Mouse (Mus musculus): ENCODE measurements around the gene Hspa1a. TPM values are rescaled to one million over a fixed set of nuclear protein-coding genes. Genes with fewer than 3 reads are reported as not detected.
"Not testable (repeated sequence)": the region's sequence is repeated elsewhere in the genome, so short reads cannot be mapped to it uniquely, and the experiment has no call there.

Hspa1a gene
- polyA plus RNA-seq, 1 experiment from 2014 or later, result 13.7 TPM

- H3K9me3 ChIP-seq (replicated peaks; ENCODE audit: control insufficient read depth, low read length), result no peaks in the 10 kb centered on the region
- ATAC-seq (ENCODE audit: insufficient read depth, low FRiP score), result no peak
- H3K27ac ChIP-seq (ENCODE audit: low read length), result no peak overlapping the region
- no peak overlapping the region for H3K4me3 ChIP-seq (replicated peaks; ENCODE audit: low read length)
- H3K4me1 ChIP-seq (ENCODE audit: control insufficient read depth, insufficient read depth, low read length), result peaks cover 21% of the 10 kb centered on the region
- no peaks in the 10 kb centered on the region for H3K36me3 ChIP-seq (ENCODE audit: control insufficient read depth, insufficient read depth, low read length)
- H3K4me2 ChIP-seq (ENCODE audit: low read depth, low read length), result peak overlapping the region; percentile 98; the same call in 1 of the 2 replicates
- WGBS, result 87% methylated on average over 12 of the region's 14 CpGs
- H3K27me3 ChIP-seq (ENCODE audit: control insufficient read depth, insufficient read depth, low read length), result no peaks in the 10 kb centered on the region
- no peak overlapping the region for H3K9ac ChIP-seq (ENCODE audit: low read length)
These were observed 24.6 kb upstream of the Hspa1a start for GRCm38 (mm10) chr17:34996411-34997141.

GRCm38 (mm10) chr17:34995927-34996326 is 24.0 kb upstream of the Hspa1a start:
- not testable (repeated sequence) for H3K36me3 ChIP-seq (ENCODE audit: control insufficient read depth, insufficient read depth, low read length); H3K27ac ChIP-seq (ENCODE audit: low read length); H3K4me3 ChIP-seq (replicated peaks; ENCODE audit: low read length); H3K4me2 ChIP-seq (ENCODE audit: low read depth, low read length); ATAC-seq (ENCODE audit: insufficient read depth, low FRiP score); H3K9me3 ChIP-seq (replicated peaks; ENCODE audit: control insufficient read depth, low read length); H3K9ac ChIP-seq (ENCODE audit: low read length); H3K27me3 ChIP-seq (ENCODE audit: control insufficient read depth, insufficient read depth, low read length)
- WGBS, result 94% methylated on average over 4 of the region's 4 CpGs
- peaks cover 21% of the 10 kb centered on the region for H3K4me1 ChIP-seq (ENCODE audit: control insufficient read depth, insufficient read depth, low read length)

DNA sequence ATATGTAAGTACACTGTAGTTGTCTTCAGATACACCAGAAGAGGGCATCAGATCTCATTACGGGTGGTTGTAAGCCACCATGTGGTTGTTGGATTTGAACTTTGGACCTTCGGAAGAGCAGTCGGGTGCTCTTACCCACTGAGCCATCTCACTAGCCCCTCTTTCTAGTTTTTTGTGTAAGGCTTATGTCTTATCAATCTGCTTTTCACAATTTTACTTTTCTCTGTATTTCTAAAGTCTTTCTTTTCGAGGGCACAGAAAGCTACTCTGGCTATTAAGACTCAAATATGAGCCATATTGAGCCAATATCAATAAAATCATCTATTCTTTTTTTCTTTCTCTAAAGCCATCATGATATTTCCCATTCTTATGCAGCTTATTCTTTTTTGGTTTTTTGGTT is 23.2 kb upstream of the Hspa1a start:
- WGBS, result 90% methylated on average over 4 of the region's 4 CpGs
- not testable (repeated sequence) for H3K9ac ChIP-seq (ENCODE audit: low read length); H3K36me3 ChIP-seq (ENCODE audit: control insufficient read depth, insufficient read depth, low read length); ATAC-seq (ENCODE audit: insufficient read depth, low FRiP score); H3K4me2 ChIP-seq (ENCODE audit: low read depth, low read length); H3K9me3 ChIP-seq (replicated peaks; ENCODE audit: control insufficient read depth, low read length); H3K4me3 ChIP-seq (replicated peaks; ENCODE audit: low read length); H3K27ac ChIP-seq (ENCODE audit: low read length); H3K27me3 ChIP-seq (ENCODE audit: control insufficient read depth, insufficient read depth, low read length)
- peaks cover 21% of the 10 kb centered on the region for H3K4me1 ChIP-seq (ENCODE audit: control insufficient read depth, insufficient read depth, low read length)

DNA sequence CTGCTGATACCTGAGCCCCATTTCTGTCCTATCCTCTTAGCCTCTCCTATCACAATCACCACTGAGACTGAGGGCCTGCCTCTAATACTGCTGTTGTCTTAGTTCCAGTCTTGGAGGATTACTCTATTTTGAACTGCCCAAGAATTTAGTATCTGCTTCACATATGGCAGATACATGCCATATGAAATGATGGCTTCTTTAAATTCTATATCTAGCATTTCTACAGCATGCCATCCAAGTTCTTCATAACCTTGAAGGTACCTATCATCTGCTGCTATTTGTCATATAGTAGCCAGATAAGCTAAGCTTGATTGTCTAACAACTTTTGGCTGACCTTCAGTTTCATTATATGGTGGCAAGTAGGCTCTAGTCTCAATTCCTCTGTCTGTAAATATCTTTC is 22.8 kb upstream of the Hspa1a start:
- H3K4me2 ChIP-seq (ENCODE audit: low read depth, low read length), result no peak overlapping the region
- H3K4me3 ChIP-seq (replicated peaks; ENCODE audit: low read length), result no peak overlapping the region
- H3K9me3 ChIP-seq (replicated peaks; ENCODE audit: control insufficient read depth, low read length), result no peaks in the 10 kb centered on the region
- no peaks in the 10 kb centered on the region for H3K27me3 ChIP-seq (ENCODE audit: control insufficient read depth, insufficient read depth, low read length)
- H3K9ac ChIP-seq (ENCODE audit: low read length), result no peak overlapping the region
- peaks cover 18% of the 10 kb centered on the region for H3K4me1 ChIP-seq (ENCODE audit: control insufficient read depth, insufficient read depth, low read length)
- no peak for ATAC-seq (ENCODE audit: insufficient read depth, low FRiP score)
- H3K36me3 ChIP-seq (ENCODE audit: control insufficient read depth, insufficient read depth, low read length), result no peaks in the 10 kb centered on the region
- H3K27ac ChIP-seq (ENCODE audit: low read length), result no peak overlapping the region

DNA sequence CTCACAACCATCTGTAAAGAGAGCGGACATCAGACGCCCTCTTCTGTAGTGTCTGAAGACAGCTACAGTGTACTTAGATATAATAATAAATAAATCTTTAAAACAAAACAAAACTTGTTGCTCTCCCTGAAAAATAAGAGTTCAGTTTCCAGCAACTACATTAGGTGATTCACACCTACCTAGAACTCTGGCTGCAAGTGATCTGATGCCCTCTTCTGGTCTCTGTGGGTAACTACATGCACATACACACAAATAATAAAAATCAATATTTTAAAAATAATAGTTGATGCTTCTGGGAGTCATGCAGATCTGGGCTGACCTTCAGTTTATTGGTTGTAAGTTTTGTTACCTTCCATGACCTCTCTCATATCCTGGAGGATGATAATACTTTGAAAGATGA is 12.3 kb upstream of the Hspa1a start:
- Histone ChIP-seq H3K9me3 (replicated peaks; ENCODE audit: control insufficient read depth, low read length) (no peaks in the 10 kb centered on the region), H3K27ac (ENCODE audit: low read length) (no peak overlapping the region), H3K36me3 (ENCODE audit: control insufficient read depth, insufficient read depth, low read length) (peaks cover 7% of the 10 kb centered on the region; the same call in 1 of the 2 replicates), H3K4me2 (ENCODE audit: low read depth, low read length) (no peak overlapping the region), H3K9ac (ENCODE audit: low read length) (no peak overlapping the region), H3K4me3 (replicated peaks; ENCODE audit: low read length) (no peak overlapping the region), H3K27me3 (ENCODE audit: control insufficient read depth, insufficient read depth, low read length) (no peaks in the 10 kb centered on the region), H3K4me1 (ENCODE audit: control insufficient read depth, insufficient read depth, low read length) (peaks cover 9% of the 10 kb centered on the region)
- ATAC-seq (ENCODE audit: insufficient read depth, low FRiP score), result no peak
- 76% methylated on average over 2 of the region's 2 CpGs for WGBS

DNA sequence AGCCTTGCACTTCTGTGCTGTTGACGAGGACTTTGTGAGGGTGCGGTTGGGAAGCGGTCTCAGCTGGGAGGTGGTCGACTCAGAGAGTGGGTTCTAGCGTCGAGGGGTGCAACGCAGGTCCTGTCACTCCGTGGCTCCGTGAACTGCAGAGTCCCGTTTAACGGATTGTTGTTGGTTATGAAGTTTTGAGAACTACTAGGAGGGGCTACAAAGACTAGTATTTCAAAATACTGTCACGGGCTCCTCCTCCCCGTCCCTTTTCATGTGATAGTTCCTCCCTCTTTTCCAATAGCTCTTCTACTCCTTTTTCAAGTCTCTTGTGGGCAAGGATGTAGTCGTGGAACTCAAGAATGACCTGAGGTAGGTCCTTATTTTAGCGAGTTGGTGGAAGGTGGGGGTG is 10.4 kb upstream of the Hspa1a start:
- Histone ChIP-seq H3K36me3 (ENCODE audit: control insufficient read depth, insufficient read depth, low read length) (peaks cover 7% of the 10 kb centered on the region; the same call in 1 of the 2 replicates), H3K4me2 (ENCODE audit: low read depth, low read length) (peak overlapping the region; percentile 93), H3K4me1 (ENCODE audit: control insufficient read depth, insufficient read depth, low read length) (peaks cover 9% of the 10 kb centered on the region), H3K27me3 (ENCODE audit: control insufficient read depth, insufficient read depth, low read length) (no peaks in the 10 kb centered on the region), H3K27ac (ENCODE audit: low read length) (peak overlapping the region; percentile 98), H3K9me3 (replicated peaks; ENCODE audit: control insufficient read depth, low read length) (no peaks in the 10 kb centered on the region), H3K4me3 (replicated peaks; ENCODE audit: low read length) (peak overlapping the region; percentile 79), H3K9ac (ENCODE audit: low read length) (peak overlapping the region; percentile 91)
- WGBS, result 1% methylated on average over 15 of the region's 15 CpGs
- no peak for ATAC-seq (ENCODE audit: insufficient read depth, low FRiP score)

DNA sequence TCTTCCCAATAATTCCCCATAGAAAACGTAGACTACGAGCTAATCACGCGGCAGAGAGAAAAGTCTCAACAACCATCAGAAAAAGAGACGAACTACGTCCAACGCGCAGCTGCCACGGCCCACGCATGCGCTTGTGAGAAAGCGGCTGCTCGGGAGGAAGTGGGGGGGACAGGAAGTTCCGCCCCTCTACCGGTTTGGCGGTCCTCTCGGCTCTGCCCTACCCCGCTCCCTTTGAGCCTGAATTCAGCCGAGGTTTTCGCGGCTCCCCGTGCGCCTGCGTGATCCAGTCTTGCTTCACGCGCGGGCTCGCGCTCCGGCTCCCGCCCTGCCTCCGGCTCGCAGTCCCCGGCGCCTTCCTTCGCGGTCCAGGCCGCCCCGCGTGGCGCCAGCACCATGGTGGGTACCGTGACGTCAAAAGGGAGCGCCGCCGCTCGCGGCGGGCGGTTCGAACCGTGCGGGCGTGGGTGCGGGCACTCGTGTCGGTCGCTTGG is 9.8 kb upstream of the Hspa1a start, which contains the start of gene Lsm2:
Gene Lsm2, plus strand, starts transcription at position 173 of the 491 bp plus-strand sequence.
- H3K4me2 ChIP-seq (ENCODE audit: low read depth, low read length), result peak within 1 kb of the TSS; percentile 93
- peak within 1 kb of the TSS; percentile 98 for H3K27ac ChIP-seq (ENCODE audit: low read length)
- peaks cover 7% of the 10 kb centered on the region; the same call in 1 of the 2 replicates for H3K36me3 ChIP-seq (ENCODE audit: control insufficient read depth, insufficient read depth, low read length)
- ATAC-seq (ENCODE audit: insufficient read depth, low FRiP score), result peak; percentile 94
- WGBS, result under 1% methylated on average over 58 of the region's 58 CpGs
- no peaks in the 10 kb centered on the region for H3K9me3 ChIP-seq (replicated peaks; ENCODE audit: control insufficient read depth, low read length)
- peaks cover 9% of the 10 kb centered on the region for H3K4me1 ChIP-seq (ENCODE audit: control insufficient read depth, insufficient read depth, low read length)
- H3K27me3 ChIP-seq (ENCODE audit: control insufficient read depth, insufficient read depth, low read length), result no peaks in the 10 kb centered on the region
- H3K9ac ChIP-seq (ENCODE audit: low read length), result peak within 1 kb of the TSS; percentile 91
- peak within 1 kb of the TSS; percentile 79 for H3K4me3 ChIP-seq (replicated peaks; ENCODE audit: low read length)

GRCm38 (mm10) chr17:34980655-34981054 is 8.7 kb upstream of the Hspa1a start:
- Histone ChIP-seq H3K36me3 (ENCODE audit: control insufficient read depth, insufficient read depth, low read length) (peaks cover 4% of the 10 kb centered on the region; the same call in 1 of the 2 replicates), H3K27ac (ENCODE audit: low read length) (no peak overlapping the region), H3K9me3 (replicated peaks; ENCODE audit: control insufficient read depth, low read length) (no peaks in the 10 kb centered on the region), H3K9ac (ENCODE audit: low read length) (peak overlapping the region; percentile 91), H3K4me2 (ENCODE audit: low read depth, low read length) (peak overlapping the region; percentile 93), H3K27me3 (ENCODE audit: control insufficient read depth, insufficient read depth, low read length) (no peaks in the 10 kb centered on the region), H3K4me3 (replicated peaks; ENCODE audit: low read length) (peak overlapping the region; percentile 79), H3K4me1 (ENCODE audit: control insufficient read depth, insufficient read depth, low read length) (peaks cover 9% of the 10 kb centered on the region)
- 3% methylated on average over 2 of the region's 2 CpGs for WGBS
- no peak for ATAC-seq (ENCODE audit: insufficient read depth, low FRiP score)

DNA sequence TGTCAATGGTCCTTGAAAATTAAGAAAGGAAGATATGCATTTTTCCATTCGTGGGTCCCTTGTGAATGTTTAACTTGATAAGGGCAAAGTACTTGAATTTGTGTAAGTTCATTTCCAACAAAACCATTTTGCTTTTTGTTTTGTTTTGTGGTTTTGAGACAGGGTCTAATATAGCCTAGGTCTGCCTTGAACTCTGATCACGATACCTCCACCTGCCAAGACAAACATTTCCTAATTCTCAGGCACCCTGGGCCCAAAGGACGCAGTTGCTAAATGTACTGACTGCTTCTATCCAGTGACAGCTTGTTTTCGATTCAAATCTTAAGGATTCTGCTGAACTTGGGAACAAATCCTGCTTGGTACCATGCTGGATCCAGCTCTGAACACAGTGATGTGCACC is 7.7 kb upstream of the Hspa1a start:
- ATAC-seq (ENCODE audit: insufficient read depth, low FRiP score), result no peak
- Histone ChIP-seq H3K9ac (ENCODE audit: low read length) (no peak overlapping the region), H3K4me3 (replicated peaks; ENCODE audit: low read length) (no peak overlapping the region), H3K4me1 (ENCODE audit: control insufficient read depth, insufficient read depth, low read length) (peaks cover 9% of the 10 kb centered on the region), H3K27me3 (ENCODE audit: control insufficient read depth, insufficient read depth, low read length) (no peaks in the 10 kb centered on the region), H3K9me3 (replicated peaks; ENCODE audit: control insufficient read depth, low read length) (no peaks in the 10 kb centered on the region), H3K36me3 (ENCODE audit: control insufficient read depth, insufficient read depth, low read length) (no peaks in the 10 kb centered on the region), H3K27ac (ENCODE audit: low read length) (no peak overlapping the region), H3K4me2 (ENCODE audit: low read depth, low read length) (no peak overlapping the region)
- WGBS, result 89% methylated on average over 4 of the region's 4 CpGs
